Mouse (Mus musculus) hindbrain, embryonic 12.5 days (tissue): ENCODE results near the gene Mrpl54. TPM values are rescaled to one million over a fixed set of nuclear protein-coding genes. Genes with fewer than 3 reads are reported as not detected.

Source experiments
- ATAC-seq: fragments of 200-750 bp; cut with Nextera tagmentation; 2 replicates; pipeline ENCODE4 v1.8.0; 2017; ENCODE audit warnings: moderate TSS enrichment; ENCODE audit not compliant: low FRiP score
- H3K27ac ChIP-seq: fragments of 300-500 bp; sonication (generic); 2 replicates; pipeline ENCODE4 v1.5.1; 2016; ENCODE audit warnings: mild to moderate bottlenecking
- H3K27me3 ChIP-seq: fragments of 300-500 bp; sonication (generic); 2 replicates; pipeline ENCODE4 v1.6.1; 2016; ENCODE audit warnings: mild to moderate bottlenecking
- H3K36me3 ChIP-seq: fragments of 300-500 bp; sonication (generic); 2 replicates; pipeline ENCODE4 v1.6.1; 2016; ENCODE audit warnings: mild to moderate bottlenecking
- H3K4me1 ChIP-seq: fragments of 300-500 bp; sonication (generic); 2 replicates; pipeline ENCODE4 v1.6.1; 2016
- H3K4me2 ChIP-seq: fragments of 300-500 bp; sonication (generic); replicated peaks from 2 replicates; pipeline ENCODE4 v1.6.1; 2016; ENCODE audit warnings: mild to moderate bottlenecking
- H3K4me3 ChIP-seq: fragments of 300-500 bp; sonication (generic); 2 replicates; pipeline ENCODE4 v1.5.1; 2016; ENCODE audit warnings: mild to moderate bottlenecking
- H3K9ac ChIP-seq: fragments of 300-500 bp; sonication (generic); 2 replicates; pipeline ENCODE4 v1.6.1; 2016; ENCODE audit warnings: mild to moderate bottlenecking, moderate library complexity
- H3K9me3 ChIP-seq: fragments of 300-500 bp; sonication (generic); replicated peaks from 2 replicates; pipeline ENCODE4 v1.6.1; 2016; ENCODE audit warnings: mild to moderate bottlenecking
- WGBS: fragments of 180-500 bp; shearing (Covaris S2); methylation state at CpG from one replicate; pipeline ENCODE4 v1.1.7; 2016; 5-methylcytosine and 5-hydroxymethylcytosine counted together
- polyA plus RNA-seq: library from polyadenylated mRNA; unstranded; fragments of >200 nt; fragmentation: Nextera tagmentation; extraction: Ambion mirVana; gene quantifications from 2 replicates; pipeline ENCODE4 v1.2.1, GENCODE M21; 2016

Gene Mrpl54
- polyA plus RNA-seq, 1 experiment from 2014 or later, result 155 TPM

DNA sequence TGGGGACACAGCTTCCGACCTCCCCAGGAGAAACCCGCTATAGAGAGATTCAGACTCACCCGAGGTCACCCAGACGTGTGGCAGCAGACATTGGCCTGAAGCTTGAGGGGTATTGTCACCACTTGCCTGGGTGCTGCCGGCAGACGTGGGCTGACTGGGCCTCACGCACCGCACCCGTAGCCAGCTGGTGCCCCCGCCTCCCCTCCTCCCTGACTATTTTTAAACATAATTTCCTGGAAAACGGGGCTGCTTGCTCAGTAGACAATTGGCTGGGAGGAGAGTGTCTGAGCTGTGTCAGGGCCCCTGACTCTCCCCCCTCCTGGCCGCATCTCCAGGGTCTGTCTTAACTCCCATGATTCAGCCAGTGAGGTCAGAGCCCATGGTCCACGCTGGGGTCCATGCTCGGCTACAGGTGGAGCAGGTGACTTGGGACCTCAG, 36.1 kb upstream of the Mrpl54 start:
- no peak for ATAC-seq
- Histone ChIP-seq H3K4me2 (no peak overlapping the region), H3K9me3 (no peaks in the 10 kb centered on the region), H3K27me3 (no peaks in the 10 kb centered on the region), H3K4me1 (peaks cover 33% of the 10 kb centered on the region), H3K36me3 (peaks cover 28% of the 10 kb centered on the region), H3K9ac (peak overlapping the region; percentile 4; the same call in 1 of the 2 replicates), H3K27ac (no peak overlapping the region), H3K4me3 (no peak overlapping the region)
- WGBS, result 65% methylated on average over 14 of the region's 14 CpGs

- Histone ChIP-seq H3K27me3 (no peaks in the 10 kb centered on the region), H3K36me3 (peaks cover 23% of the 10 kb centered on the region), H3K27ac (no peak overlapping the region), H3K4me1 (peaks cover 37% of the 10 kb centered on the region), H3K4me3 (no peak overlapping the region), H3K9ac (0 out of 2 replicates have a peak overlapping the region, but pooled peaks have one; percentile 0), H3K4me2 (no peak overlapping the region), H3K9me3 (no peaks in the 10 kb centered on the region)
- no peak for ATAC-seq
- 59% methylated on average over 4 of the region's 4 CpGs for WGBS
Measured at GRCm38 (mm10) chr10:81302288-81302687, 35.6 kb upstream of the Mrpl54 start.

DNA sequence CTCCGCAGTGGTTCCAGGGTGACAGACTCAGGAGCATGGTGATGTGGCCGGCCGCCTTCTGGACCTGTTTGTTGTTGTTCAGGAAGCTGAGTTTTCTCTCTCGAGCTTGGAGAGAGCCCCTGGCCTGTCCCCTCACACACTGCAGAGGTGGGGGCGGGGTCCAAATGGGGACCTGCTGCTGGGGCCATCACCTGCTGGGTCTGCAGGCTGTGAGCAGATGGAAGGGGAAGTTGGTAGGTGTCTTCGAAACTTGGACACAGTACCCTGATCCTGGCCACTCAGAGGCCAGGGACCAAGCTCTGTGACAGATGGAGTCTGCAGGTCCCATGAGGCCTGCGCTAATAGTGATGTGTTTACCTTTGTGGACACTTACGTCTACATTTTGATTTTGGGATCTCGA, 34.6 kb upstream of the Mrpl54 start:
- Histone ChIP-seq H3K36me3 (peaks cover 13% of the 10 kb centered on the region), H3K9ac (no peak overlapping the region), H3K27ac (no peak overlapping the region), H3K27me3 (no peaks in the 10 kb centered on the region), H3K4me1 (peaks cover 39% of the 10 kb centered on the region), H3K4me2 (no peak overlapping the region), H3K4me3 (no peak overlapping the region), H3K9me3 (no peaks in the 10 kb centered on the region)
- ATAC-seq, result no peak
- 72% methylated on average over 9 of the region's 9 CpGs for WGBS

DNA sequence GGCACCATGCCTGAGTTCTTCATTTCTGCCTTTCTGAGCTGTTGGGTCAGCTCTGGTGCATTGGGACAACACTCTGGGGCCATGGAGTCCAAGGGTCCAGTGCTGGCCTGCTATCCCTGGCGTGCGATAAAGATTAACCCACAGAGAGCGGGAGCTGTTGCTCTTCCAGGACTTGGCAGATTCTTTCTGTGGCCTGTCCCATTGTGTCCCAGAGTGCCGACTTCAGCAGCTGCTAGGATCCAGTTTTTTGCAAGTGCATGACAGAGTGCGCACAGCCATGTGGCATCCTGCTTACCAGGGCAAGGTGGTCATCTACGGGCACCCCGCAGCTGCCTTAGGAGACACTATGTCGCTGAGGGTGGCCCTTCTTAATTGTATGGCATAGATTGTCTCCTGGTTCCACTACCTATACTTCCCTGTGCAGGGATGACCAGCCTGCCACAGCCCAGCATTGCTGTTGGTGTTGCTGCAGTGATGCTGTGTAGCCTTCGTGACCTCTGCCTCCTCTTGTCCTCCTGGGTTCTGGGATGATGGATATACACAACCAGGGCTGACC, 33.7 kb upstream of the Mrpl54 start:
- Histone ChIP-seq H3K9ac (0 out of 2 replicates have a peak overlapping the region, but pooled peaks have one; percentile 18), H3K4me3 (no peak overlapping the region), H3K4me2 (no peak overlapping the region), H3K4me1 (peaks cover 42% of the 10 kb centered on the region), H3K36me3 (peaks cover 9% of the 10 kb centered on the region), H3K27ac (no peak overlapping the region), H3K9me3 (no peaks in the 10 kb centered on the region), H3K27me3 (no peaks in the 10 kb centered on the region)
- WGBS, result 78% methylated on average over 9 of the region's 9 CpGs
- ATAC-seq, result no peak

DNA sequence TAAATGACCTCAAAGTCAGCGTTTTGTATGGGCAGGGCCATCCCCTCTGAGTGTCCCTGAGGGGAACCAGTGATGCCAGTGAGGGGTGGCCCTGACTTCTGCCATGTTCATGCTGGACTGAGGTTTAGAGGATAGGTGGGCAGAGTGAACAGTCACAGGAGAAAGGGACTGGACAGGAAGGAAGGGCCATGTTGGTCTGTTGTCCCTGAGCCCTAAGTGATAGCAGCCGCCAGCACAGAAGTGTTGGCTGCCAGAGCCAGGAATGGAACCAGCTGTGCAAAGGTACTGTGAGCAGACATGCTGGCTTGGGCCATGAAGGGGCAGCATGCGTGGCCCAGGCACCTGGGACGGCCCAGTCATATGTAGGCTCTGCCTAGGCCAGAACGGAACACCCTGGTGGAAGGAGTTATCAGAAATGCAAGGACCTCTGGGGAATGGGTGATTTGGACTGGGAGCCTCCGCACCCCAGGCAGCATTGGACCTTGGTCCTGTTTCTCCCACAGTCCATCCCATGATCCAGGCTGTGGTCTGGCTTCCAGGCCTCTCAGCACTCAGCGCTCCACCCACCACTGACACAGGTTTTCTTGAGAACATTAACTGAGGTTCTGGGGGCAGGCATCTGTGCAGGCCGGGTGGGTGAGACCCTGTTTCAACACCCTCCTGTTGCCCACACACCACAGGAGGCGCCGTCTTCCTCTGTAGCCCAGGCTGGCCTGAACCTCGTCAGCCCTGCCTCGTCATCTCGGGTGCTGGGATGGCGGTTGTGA, 33.0 kb upstream of the Mrpl54 start:
- no peaks in the 10 kb centered on the region for H3K9me3 ChIP-seq
- peaks cover 46% of the 10 kb centered on the region for H3K4me1 ChIP-seq
- H3K4me2 ChIP-seq, result no peak overlapping the region
- H3K9ac ChIP-seq, result no peak overlapping the region
- ATAC-seq, result no peak
- no peak overlapping the region for H3K4me3 ChIP-seq
- H3K36me3 ChIP-seq, result peaks cover 5% of the 10 kb centered on the region; the same call in 1 of the 2 replicates
- 88% methylated on average over 14 of the region's 14 CpGs for WGBS
- no peak overlapping the region for H3K27ac ChIP-seq
- H3K27me3 ChIP-seq, result no peaks in the 10 kb centered on the region

GRCm38 (mm10) chr10:81298369-81299100, 31.8 kb upstream of the Mrpl54 start:
- Histone ChIP-seq H3K4me3 (no peak overlapping the region), H3K36me3 (peaks cover 5% of the 10 kb centered on the region; the same call in 1 of the 2 replicates), H3K9me3 (no peaks in the 10 kb centered on the region), H3K27ac (no peak overlapping the region), H3K9ac (no peak overlapping the region), H3K4me2 (no peak overlapping the region), H3K4me1 (peaks cover 55% of the 10 kb centered on the region), H3K27me3 (no peaks in the 10 kb centered on the region)
- ATAC-seq, result no peak
- WGBS, result 95% methylated on average over 17 of the region's 17 CpGs

DNA sequence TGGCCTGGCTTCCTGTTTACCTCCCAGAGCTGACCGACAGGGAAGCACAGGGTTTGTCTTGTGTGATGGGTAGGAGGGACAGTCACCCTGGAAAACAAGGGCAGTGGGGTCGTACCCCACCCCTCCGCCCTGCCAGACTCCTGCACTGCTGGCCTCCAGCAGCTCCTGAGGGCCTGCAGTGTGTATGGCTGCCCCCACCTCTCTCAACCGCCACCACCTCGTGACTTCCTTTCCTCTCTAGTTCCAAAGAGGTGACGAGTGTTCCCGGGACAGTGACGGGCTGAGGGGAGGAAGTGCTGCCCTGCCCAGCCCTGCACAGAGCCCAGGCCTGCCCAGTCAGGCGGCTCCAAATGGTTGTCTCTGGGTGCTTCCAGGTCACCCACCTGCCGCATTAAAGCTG, 31.1 kb upstream of the Mrpl54 start:
- ATAC-seq, result no peak
- Histone ChIP-seq H3K27me3 (no peaks in the 10 kb centered on the region), H3K36me3 (peaks cover 5% of the 10 kb centered on the region; the same call in 1 of the 2 replicates), H3K27ac (no peak overlapping the region), H3K9me3 (no peaks in the 10 kb centered on the region), H3K4me2 (no peak overlapping the region), H3K4me1 (peaks cover 52% of the 10 kb centered on the region), H3K4me3 (no peak overlapping the region), H3K9ac (no peak overlapping the region)
- 67% methylated on average over 10 of the region's 10 CpGs for WGBS

DNA sequence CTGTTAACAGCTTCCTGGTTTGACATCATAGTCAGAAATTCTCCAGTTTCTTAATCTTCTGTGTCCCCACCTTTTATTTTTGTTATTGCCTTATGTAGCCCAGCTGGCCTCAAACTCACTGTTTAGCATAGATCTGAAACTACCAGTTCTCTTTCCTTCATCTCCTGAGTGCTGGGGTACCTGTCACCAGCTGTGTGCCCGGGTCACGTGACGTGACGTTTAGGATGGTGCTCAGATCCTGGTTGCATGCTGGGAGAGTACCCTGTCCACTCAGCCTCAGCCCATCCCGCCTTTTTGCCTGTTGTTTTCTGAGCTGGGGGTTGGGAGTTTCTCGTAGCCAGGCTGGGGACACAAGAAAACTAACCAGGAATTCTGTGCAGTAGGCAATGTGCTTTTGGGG, 30.5 kb upstream of the Mrpl54 start:
- Histone ChIP-seq H3K4me2 (no peak overlapping the region), H3K4me3 (no peak overlapping the region), H3K9me3 (no peaks in the 10 kb centered on the region), H3K27me3 (no peaks in the 10 kb centered on the region), H3K36me3 (peaks cover 5% of the 10 kb centered on the region; the same call in 1 of the 2 replicates), H3K4me1 (peaks cover 50% of the 10 kb centered on the region), H3K9ac (no peak overlapping the region), H3K27ac (no peak overlapping the region; the same call in 1 of the 2 replicates)
- WGBS, result 72% methylated on average over 6 of the region's 6 CpGs
- ATAC-seq, result no peak

GRCm38 (mm10) chr10:81295185-81295584, 28.5 kb upstream of the Mrpl54 start:
- Histone ChIP-seq H3K4me3 (0 out of 2 replicates have a peak overlapping the region, but pooled peaks have one; percentile 81), H3K36me3 (peaks cover 5% of the 10 kb centered on the region; the same call in 1 of the 2 replicates), H3K27ac (no peak overlapping the region), H3K27me3 (peaks cover 13% of the 10 kb centered on the region), H3K4me1 (peaks cover 42% of the 10 kb centered on the region), H3K9me3 (no peaks in the 10 kb centered on the region), H3K9ac (no peak overlapping the region), H3K4me2 (no peak overlapping the region)
- ATAC-seq, result no peak
- WGBS, result 97% methylated on average over 6 of the region's 6 CpGs

GRCm38 (mm10) chr10:81294442-81294841, 27.7 kb upstream of the Mrpl54 start:
- Histone ChIP-seq H3K9ac (peak overlapping the region; percentile 86), H3K4me2 (peak overlapping the region; percentile 99), H3K36me3 (peaks cover 5% of the 10 kb centered on the region; the same call in 1 of the 2 replicates), H3K27me3 (peaks cover 21% of the 10 kb centered on the region), H3K4me1 (peaks cover 38% of the 10 kb centered on the region), H3K27ac (no peak overlapping the region), H3K9me3 (no peaks in the 10 kb centered on the region), H3K4me3 (peak overlapping the region; percentile 81)
- WGBS, result 59% methylated on average over 8 of the region's 8 CpGs
- ATAC-seq, result no peak

DNA sequence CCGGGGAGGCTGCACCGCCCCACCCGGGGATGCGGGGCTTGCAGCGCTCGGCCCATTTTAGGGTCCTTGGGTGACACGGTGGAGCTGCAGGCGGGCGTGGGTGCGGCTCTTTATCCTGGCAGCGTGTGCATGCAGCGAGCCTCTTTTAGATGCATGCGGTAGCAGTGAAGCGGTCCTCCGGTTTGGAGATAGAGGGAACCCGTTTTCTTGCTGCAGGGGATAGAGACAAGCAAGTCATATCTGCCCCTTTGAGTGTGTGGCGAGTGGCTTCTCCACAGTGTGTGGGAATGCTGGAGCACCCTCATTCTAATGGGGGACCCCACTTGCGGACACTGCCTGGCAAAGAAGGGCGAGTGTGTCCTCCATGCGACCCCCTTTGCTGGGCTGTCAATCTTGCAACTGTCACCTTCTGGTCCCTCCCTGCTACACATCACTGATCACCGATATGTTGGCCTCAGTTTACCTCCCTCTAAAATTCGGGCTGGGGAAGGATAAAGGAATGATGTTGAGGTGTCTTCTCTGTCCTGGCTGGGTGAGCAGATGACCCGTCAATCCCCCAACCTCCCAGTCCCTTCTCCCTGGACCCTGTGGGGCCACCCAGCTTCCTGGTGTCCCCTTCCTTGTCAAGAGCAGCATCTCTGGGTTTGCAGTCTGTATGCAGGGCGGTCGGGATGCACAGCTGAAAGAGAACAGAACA, 26.7 kb upstream of the Mrpl54 start:
- Histone ChIP-seq H3K36me3 (peaks cover 5% of the 10 kb centered on the region; the same call in 1 of the 2 replicates), H3K27me3 (peaks cover 25% of the 10 kb centered on the region), H3K4me3 (peak overlapping the region; percentile 81), H3K9ac (peak overlapping the region; percentile 86), H3K27ac (peak overlapping the region; percentile 92), H3K4me1 (peaks cover 37% of the 10 kb centered on the region), H3K9me3 (no peaks in the 10 kb centered on the region), H3K4me2 (peak overlapping the region; percentile 99)
- no peak; the same call in 1 of the 2 replicates for ATAC-seq
- WGBS, result 4% methylated on average over 25 of the region's 25 CpGs
